Mouse (Mus musculus) ES-Bruce4 (cell line): ENCODE measurements at regions not wholly inside any gene's neighbourhood (a gene's known extent, or its start where the extent isn't known, plus 50 kb on each side); places are given as distances from the start of the nearest gene placed in this dataset.

Source experiments
- H3K27ac ChIP-seq: 2 replicates; pipeline ENCODE4 v1.5.1; 2012; ENCODE audit warnings: low read length, inconsistent platforms; ENCODE audit not compliant: insufficient read depth
- H3K27me3 ChIP-seq: 2 replicates; pipeline ENCODE4 v1.6.1; 2012; ENCODE audit warnings: mild to moderate bottlenecking, low read length, inconsistent platforms; ENCODE audit not compliant: control insufficient read depth, poor library complexity, insufficient read depth, severe bottlenecking
- H3K36me3 ChIP-seq: 2 replicates; pipeline ENCODE4 v1.6.1; 2012; ENCODE audit warnings: inconsistent platforms, mild to moderate bottlenecking, low read length, moderate library complexity; ENCODE audit not compliant: control insufficient read depth, poor library complexity, insufficient read depth, severe bottlenecking
- H3K4me1 ChIP-seq: one replicate; pipeline ENCODE4 v1.8.1; 2011; ENCODE audit warnings: low read length; ENCODE audit not compliant: control insufficient read depth, insufficient read depth
- H3K4me3 ChIP-seq: 2 replicates; pipeline ENCODE4 v1.5.1; 2011; ENCODE audit warnings: low read depth, mild to moderate bottlenecking, low read length
- H3K9ac ChIP-seq: 2 replicates; pipeline ENCODE4 v1.6.1; 2012; ENCODE audit warnings: low read depth, mild to moderate bottlenecking, inconsistent platforms; ENCODE audit not compliant: poor library complexity, severe bottlenecking
- H3K9me3 ChIP-seq: replicated peaks from 2 replicates; pipeline ENCODE4 v1.6.1; 2012; ENCODE audit warnings: mild to moderate bottlenecking, low read length, inconsistent platforms; ENCODE audit not compliant: control insufficient read depth, poor library complexity, insufficient read depth, severe bottlenecking
- CTCF ChIP-seq: IDR thresholded peaks from one replicate; pipeline ENCODE4 v1.8.1; 2011; ENCODE audit warnings: low read depth, low read length
- EP300 ChIP-seq: IDR thresholded peaks from 2 replicates; pipeline ENCODE4 v1.6.1; 2011; ENCODE audit warnings: low read depth, low read length; ENCODE audit not compliant: insufficient read depth
- POLR2A ChIP-seq: IDR thresholded peaks from one replicate; pipeline ENCODE4 v1.8.1; 2011; ENCODE audit warnings: low read length; ENCODE audit not compliant: insufficient read depth

GRCm38 (mm10) chr17:83899588-83900152 is 51.9 kb upstream of the Haao start:
- TF ChIP-seq EP300: no peak
- TF ChIP-seq POLR2A: no peak
- no peak for TF ChIP-seq CTCF

GRCm38 (mm10) chr17:83898531-83898930 is 50.8 kb upstream of the Haao start:
- Histone ChIP-seq H3K9me3 (no peaks in the 10 kb centered on the region), H3K27ac (no peak overlapping the region), H3K9ac (no peak overlapping the region), H3K4me3 (no peak overlapping the region), H3K27me3 (no peaks in the 10 kb centered on the region), H3K36me3 (no peaks in the 10 kb centered on the region), H3K4me1 (no peaks in the 10 kb centered on the region)
- no peak for TF ChIP-seq POLR2A
- TF ChIP-seq EP300: no peak
- TF ChIP-seq CTCF: no peak

More at GRCm38 (mm10) chr17:83899588-83900152, 51.9 kb upstream of the Haao start:
- H3K9ac ChIP-seq: no peak overlapping the region
- no peaks in the 10 kb centered on the region for H3K36me3 ChIP-seq
- H3K27me3 ChIP-seq: no peaks in the 10 kb centered on the region
- H3K4me3 ChIP-seq: no peak overlapping the region
- H3K9me3 ChIP-seq: no peaks in the 10 kb centered on the region
- no peak overlapping the region for H3K27ac ChIP-seq
- H3K4me1 ChIP-seq: no peaks in the 10 kb centered on the region
